Mouse (Mus musculus) liver, embryonic 14.5 days (tissue): ENCODE measurements at regions not wholly inside any gene's neighbourhood (a gene's known extent, or its start where the extent isn't known, plus 50 kb on each side); places are given as distances from the start of the nearest gene placed in this dataset.

ENCODE experiments used
- CTCF ChIP-seq: IDR thresholded peaks from 2 replicates; pipeline ENCODE4 v1.5.1; 2016; ENCODE audit warnings: antibody characterized with exemption, low read depth, control low read depth
- EP300 ChIP-seq: IDR thresholded peaks from 2 replicates; pipeline ENCODE4 v1.6.1; 2016; ENCODE audit warnings: antibody characterized with exemption, low read depth

DNA sequence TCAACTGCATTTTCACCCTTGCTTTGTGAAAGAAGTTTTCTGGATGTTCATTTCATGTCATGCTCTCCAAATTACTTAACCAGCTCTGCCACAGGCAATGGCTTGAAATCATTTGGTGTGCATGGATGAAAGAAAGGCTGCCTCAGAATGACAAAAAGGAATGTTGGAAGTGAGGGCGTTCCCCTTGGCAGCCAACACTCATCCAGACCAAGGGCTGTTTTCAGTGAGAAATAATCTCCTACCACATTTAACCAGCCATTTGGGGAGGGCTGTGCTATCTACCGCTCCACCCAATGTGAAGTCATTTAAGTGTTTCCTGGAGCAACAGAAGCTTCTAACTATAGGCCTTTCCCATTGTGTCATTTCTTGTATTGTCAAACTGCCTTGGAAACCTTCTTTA is 650.8 kb downstream of the Fat4 start:
- TF ChIP-seq EP300 (no peak), CTCF (no peak)
